In genomic region chr15:27381565-27381964, GRCm38 (mm10) we compare ENCODE assay signal across 35 mouse cellular contexts.
DNase-seq lines count a peak whose midpoint lies in the region; ATAC-seq and TF ChIP-seq lines count a peak whose summit lies in the region.
"Had no signal": no experiment of that assay in that cellular context is flagged by ENCODE, and none has a peak within 500 bp of the region (broad histone marks: within the 10 kb centered on the region; RNA-seq: fewer than 3 reads in every experiment).

No protein-coding gene starts in this region.

- no peak overlapping the region for H3K4me3 ChIP-seq in embryonic facial prominence, embryonic 10.5 days
- no peak overlapping the region for H3K4me3 ChIP-seq in embryonic fibroblast, embryonic 13.5 days (ENCODE audit: insufficient read depth, low read length)
- H3K4me3 ChIP-seq in hindbrain, embryonic 12.5 days: no peak overlapping the region
- H3K4me3 ChIP-seq: embryonic facial prominence, embryonic 12.5 days; forebrain, embryonic 15.5 days; gastrocnemius, adult 2 months; kidney, embryonic 15.5 days; layer of hippocampus, adult 2 months; midbrain, embryonic 10.5 days; neural tube, embryonic 13.5 days had no signal

- no peaks in the 10 kb centered on the region for H3K9me3 ChIP-seq in embryonic facial prominence, embryonic 10.5 days
- H3K9me3 ChIP-seq in hindbrain, embryonic 12.5 days (replicated peaks): no peaks in the 10 kb centered on the region
- H3K9me3 ChIP-seq: embryonic facial prominence, embryonic 12.5 days; forebrain, embryonic 15.5 days; kidney, embryonic 15.5 days; midbrain, embryonic 10.5 days; neural tube, embryonic 13.5 days had no signal

- H3K36me3 ChIP-seq in embryonic facial prominence, embryonic 10.5 days (replicated peaks): no peaks in the 10 kb centered on the region
- H3K36me3 ChIP-seq in hindbrain, embryonic 12.5 days: no peaks in the 10 kb centered on the region
- H3K36me3 ChIP-seq: embryonic facial prominence, embryonic 12.5 days; forebrain, embryonic 15.5 days; kidney, embryonic 15.5 days; midbrain, embryonic 10.5 days; neural tube, embryonic 13.5 days had no signal

- no peak for TF ChIP-seq POLR2A in embryonic fibroblast, embryonic 13.5 days (IDR thresholded peaks at IDR 0.05; ENCODE audit: low read depth, low read length)

- TF ChIP-seq CTCF in embryonic fibroblast, embryonic 13.5 days (IDR thresholded peaks at IDR 0.05; ENCODE audit: borderline replicate concordance, insufficient read depth, low read length): no peak

- peak; percentile 32 for DNase-seq in embryo, embryonic 10 days (ENCODE audit: low spot score)
- no peak for DNase-seq in embryo, embryonic 9.5 days (ENCODE audit: extremely low spot score)
- DNase-seq in NIH3T3 (ENCODE audit: low read depth): peak; percentile 90
- DNase-seq in embryonic facial prominence, embryonic 10.5 days (ENCODE audit: low spot score): peak; percentile 17
- no peak for DNase-seq in lung, postnatal 10 days
- DNase-seq in layer of hippocampus, adult 9-10 months (ENCODE audit: low spot score): no peak
- DNase-seq: adrenal gland, postnatal 10 days; cerebellum, adult 8-10 months; cerebellum, postnatal 36 days; gastrocnemius, adult 2 months; gastrocnemius, postnatal 36 days; heart, adult 18-20 months; heart, postnatal 4 days; kidney, postnatal 36 days; left cerebral cortex, postnatal 4 days; liver; lung, adult 2 months; lung, postnatal 14 days; right cerebral cortex, postnatal 4 days; thymus, adult 18-20 months; thymus, postnatal 25 days had no signal

- ATAC-seq in hindbrain, embryonic 12.5 days (ENCODE audit: low FRiP score): no peak
- ATAC-seq: CD4-positive, CD25-positive, alpha-beta regulatory T cell, adult 4 months; forebrain, embryonic 15.5 days; intestine, postnatal 0 days had no signal

- H3K9ac ChIP-seq in hindbrain, embryonic 12.5 days: no peak overlapping the region
- H3K9ac ChIP-seq: embryonic facial prominence, embryonic 12.5 days; forebrain, embryonic 15.5 days; hindbrain, embryonic 14.5 days; kidney, embryonic 15.5 days; liver, embryonic 14.5 days; neural tube, embryonic 13.5 days had no signal

- 35% methylated on average over 2 of the region's 2 CpGs for WGBS in embryonic facial prominence, embryonic 10.5 days
- 55% methylated on average over 2 of the region's 2 CpGs for WGBS in hindbrain, embryonic 12.5 days

- H3K27me3 ChIP-seq in embryonic facial prominence, embryonic 10.5 days (replicated peaks; ENCODE audit: low read depth, poor library complexity, severe bottlenecking): no peaks in the 10 kb centered on the region
- no peaks in the 10 kb centered on the region for H3K27me3 ChIP-seq in hindbrain, embryonic 12.5 days
- H3K27me3 ChIP-seq: embryonic facial prominence, embryonic 12.5 days; forebrain, embryonic 15.5 days; kidney, embryonic 15.5 days; neural tube, embryonic 13.5 days had no signal

- H3K4me2 ChIP-seq in hindbrain, embryonic 12.5 days (replicated peaks): no peak overlapping the region
- H3K4me2 ChIP-seq: embryonic facial prominence, embryonic 12.5 days; forebrain, embryonic 15.5 days; heart, embryonic 11.5 days; hindbrain, embryonic 14.5 days; kidney, embryonic 15.5 days; neural tube, embryonic 13.5 days had no signal

- H3K4me1 ChIP-seq in embryonic facial prominence, embryonic 10.5 days: no peaks in the 10 kb centered on the region
- peaks cover 7% of the 10 kb centered on the region; the same call in 1 of the 2 replicates for H3K4me1 ChIP-seq in embryonic fibroblast, embryonic 13.5 days (ENCODE audit: control insufficient read depth, insufficient read depth, low read length)
- H3K4me1 ChIP-seq in hindbrain, embryonic 12.5 days: no peaks in the 10 kb centered on the region
- H3K4me1 ChIP-seq: embryonic facial prominence, embryonic 12.5 days; forebrain, embryonic 15.5 days; midbrain, embryonic 10.5 days; neural tube, embryonic 13.5 days had no signal

- no peak overlapping the region for H3K27ac ChIP-seq in embryonic facial prominence, embryonic 10.5 days (replicated peaks)
- H3K27ac ChIP-seq in embryonic fibroblast, embryonic 13.5 days (ENCODE audit: insufficient read depth, low read length): peak overlapping the region; percentile 76
- no peak overlapping the region for H3K27ac ChIP-seq in hindbrain, embryonic 12.5 days
- H3K27ac ChIP-seq: embryonic facial prominence, embryonic 12.5 days; forebrain, embryonic 15.5 days; gastrocnemius, adult 2 months; hindbrain, embryonic 14.5 days; kidney, embryonic 15.5 days; layer of hippocampus, adult 2 months; liver, embryonic 14.5 days; midbrain, embryonic 10.5 days; neural tube, embryonic 13.5 days; stomach, postnatal 0 days had no signal

Comparison
In these comparisons a context has a peak if more than half of its experiments do, and no peak if none do; other contexts are left out.
1. DNase-seq: peak in embryo, embryonic 10 days (single experiment), NIH3T3 (single experiment) and embryonic facial prominence, embryonic 10.5 days (single experiment); none in embryo, embryonic 9.5 days (single experiment), lung, postnatal 10 days (single experiment) and layer of hippocampus, adult 9-10 months (single experiment).